Mouse (Mus musculus) urinary bladder, postnatal 36 days (tissue): ENCODE measurements around the gene Axdnd1.
A peak's percentile ranks its signal among the peaks of the same experiment; 100 is the strongest.
"Not testable (repeated sequence)": the region's sequence is repeated elsewhere in the genome, so short reads cannot be mapped to it uniquely, and the experiment has no call there.

Source experiments
- DNase-seq, 2 experiments: peaks; one replicate each; pipeline ENCODE4 v3.0.0; 2022; ENCODE audit warnings: low spot score in 2 of 2, mixed read lengths in 1 of 2

The Axdnd1 gene

DNA sequence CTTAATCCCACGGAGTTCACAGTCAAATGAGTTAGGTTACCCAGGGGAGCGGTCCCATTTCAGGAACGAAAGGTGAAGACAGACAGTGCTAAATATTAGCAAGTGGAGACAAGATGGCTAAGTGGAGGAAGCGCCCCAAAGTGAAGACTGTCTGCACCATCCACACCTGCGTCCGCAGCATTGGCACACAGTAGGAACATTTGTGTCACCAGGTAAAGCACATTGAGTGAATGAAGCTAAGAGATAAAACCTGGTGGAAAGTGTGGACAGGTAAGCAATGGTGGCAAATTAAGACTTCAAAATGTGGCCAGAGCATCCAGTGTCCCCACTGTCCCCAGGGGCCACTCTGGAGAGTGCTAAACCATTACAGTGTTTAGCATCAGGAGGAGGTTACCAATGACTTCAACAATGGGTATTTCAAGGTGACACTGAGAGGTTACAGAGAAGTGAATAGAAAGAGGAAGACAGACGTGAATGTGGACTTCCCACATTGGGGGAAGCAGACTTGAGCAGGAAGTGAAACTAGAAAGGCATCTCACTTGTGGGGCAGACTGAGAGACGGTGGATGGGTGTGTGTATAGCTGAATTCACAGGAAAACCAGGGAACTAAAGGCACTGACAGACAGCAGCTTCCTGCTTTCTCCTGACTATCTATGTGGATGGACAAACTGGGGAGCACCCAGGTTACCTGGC, 16.2 kb upstream of the Axdnd1 start:
- DNase-seq = no peak

DNA sequence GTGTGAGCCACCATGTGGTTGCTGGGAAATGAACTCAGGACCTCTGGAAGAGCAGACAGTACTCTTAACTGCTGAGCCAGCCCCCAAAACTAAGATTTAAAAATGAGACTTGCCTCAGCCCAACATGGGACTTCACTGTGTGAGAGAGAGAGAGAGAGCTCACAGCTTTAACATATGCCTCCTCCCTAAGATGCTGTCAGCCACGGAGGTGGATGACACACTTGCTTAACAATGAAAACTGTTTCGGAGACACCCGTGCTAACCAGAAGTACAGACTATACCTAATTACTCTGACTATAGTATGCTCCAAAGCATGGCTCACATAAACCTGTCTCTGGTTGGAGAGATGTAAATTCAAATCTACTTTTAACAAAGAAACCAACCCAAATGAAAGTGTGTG, 12.5 kb upstream of the Axdnd1 start:
- DNase-seq = no peak

DNA sequence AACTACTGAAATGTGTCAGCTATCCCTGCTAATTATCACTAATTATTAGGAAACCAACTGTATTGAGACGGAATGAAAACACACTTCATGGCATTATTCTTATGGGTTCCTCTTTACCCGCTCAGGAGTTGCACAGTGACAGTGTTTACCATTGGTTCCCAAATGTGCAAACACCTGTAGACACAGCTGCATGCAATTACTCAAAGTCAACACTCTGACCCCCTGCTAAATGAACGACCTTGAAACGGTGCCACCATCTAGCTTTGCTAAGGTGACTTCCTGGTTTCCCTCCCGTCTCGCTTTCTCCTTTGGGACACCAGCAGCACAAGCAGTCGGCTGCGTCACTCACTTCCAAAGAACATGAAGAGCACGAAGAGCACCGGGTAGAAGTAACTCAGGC, 11.5 kb upstream of the Axdnd1 start:
- no peak for DNase-seq

DNA sequence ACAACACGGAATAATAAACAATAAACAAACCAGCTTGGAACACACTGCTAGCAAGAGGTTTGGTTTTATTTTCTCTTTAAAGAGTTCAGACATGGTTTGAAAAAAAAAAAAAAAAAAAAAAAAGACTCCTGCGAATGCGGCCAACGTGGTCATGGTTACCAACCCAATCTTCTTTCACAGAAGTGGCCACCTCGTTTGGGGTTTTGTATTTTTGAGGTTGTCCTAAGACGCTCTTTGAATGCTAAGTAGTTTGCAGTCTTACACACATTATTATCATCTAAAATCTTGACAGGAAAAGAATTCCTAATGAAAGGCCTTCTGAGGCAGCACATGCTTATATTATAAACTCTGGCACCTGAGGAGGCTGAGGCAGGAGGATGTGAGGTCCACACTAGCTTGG, 7.5 kb upstream of the Axdnd1 start:
- no peak for DNase-seq

DNA sequence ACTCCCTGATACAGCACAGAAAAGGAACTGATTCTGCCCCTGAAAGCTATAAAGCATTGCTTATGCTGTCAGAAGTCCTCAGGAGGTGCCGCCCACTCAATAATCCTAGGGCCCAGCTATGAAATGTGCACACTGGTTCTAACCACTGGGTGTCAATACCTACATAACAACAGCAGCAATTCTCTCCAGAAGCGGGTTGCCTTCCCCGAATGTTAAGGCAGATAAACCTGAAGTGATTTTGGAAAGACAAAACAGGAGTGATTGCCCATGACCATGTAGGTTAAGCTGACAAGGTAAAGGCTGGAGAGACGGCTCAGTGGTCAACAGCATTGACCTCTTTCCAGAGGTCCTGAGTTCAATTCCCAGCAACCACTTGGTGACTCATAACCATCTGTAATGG, 4.8 kb upstream of the Axdnd1 start:
- no peak for DNase-seq

DNA sequence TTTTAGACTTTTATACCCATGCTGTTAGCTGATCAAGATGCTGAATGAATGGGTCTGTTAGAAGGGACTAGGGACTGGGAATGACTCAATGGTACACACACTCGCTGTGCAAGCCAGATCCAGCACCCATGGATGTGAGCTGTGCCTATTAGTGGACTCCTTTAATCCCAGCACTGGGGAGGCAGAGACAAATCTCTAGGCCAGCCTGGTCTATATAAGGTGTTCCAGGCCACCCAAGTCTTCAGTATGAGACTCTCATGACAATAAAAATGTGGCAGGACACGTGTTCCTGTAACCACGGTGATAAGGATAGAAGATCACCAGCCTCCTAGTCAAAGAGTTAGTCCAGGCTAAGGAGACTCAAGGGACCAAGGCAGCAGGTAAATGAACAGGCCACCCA, 3.1 kb upstream of the Axdnd1 start:
- no peak for DNase-seq

DNA sequence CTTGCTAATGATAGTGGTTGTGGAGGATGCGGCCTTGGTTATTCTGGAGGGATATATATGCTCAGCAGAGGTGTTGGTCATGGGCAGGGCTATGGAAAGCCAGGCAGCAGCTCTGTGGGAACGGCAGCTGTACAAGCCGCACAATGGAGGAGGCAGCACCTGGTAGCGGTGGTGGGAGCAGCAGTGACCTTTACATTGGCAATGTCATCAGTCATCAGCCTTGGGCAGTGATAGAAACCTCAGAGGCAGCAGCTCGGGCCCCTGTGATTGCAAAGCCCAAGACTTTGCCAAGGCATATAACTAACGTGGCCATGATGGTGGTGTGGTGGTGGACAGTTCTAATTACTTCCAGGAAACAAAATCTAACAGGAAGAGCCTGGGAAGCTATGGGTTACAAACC, 2.5 kb upstream of the Axdnd1 start:
- DNase-seq = no peak

DNA sequence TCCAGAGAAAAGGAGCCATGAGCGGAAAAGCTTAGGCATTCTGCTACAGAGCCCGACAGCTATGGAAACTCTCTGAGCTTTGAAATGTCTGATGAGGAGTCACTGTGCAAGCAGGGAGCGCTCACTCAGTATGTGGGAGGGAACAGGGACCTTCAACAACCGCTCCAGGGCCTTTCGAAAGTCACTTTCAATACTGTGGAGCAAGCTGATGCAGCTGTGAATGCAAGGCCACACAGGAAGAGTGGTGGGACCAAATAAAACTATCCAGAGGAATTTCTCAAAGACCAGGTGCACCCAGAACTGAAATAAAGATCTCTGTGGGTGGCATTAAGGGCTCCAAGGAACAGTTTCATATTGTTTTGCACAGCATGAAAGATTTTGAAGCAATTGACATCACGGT, 1.9 kb upstream of the Axdnd1 start:
- DNase-seq = no peak

DNA sequence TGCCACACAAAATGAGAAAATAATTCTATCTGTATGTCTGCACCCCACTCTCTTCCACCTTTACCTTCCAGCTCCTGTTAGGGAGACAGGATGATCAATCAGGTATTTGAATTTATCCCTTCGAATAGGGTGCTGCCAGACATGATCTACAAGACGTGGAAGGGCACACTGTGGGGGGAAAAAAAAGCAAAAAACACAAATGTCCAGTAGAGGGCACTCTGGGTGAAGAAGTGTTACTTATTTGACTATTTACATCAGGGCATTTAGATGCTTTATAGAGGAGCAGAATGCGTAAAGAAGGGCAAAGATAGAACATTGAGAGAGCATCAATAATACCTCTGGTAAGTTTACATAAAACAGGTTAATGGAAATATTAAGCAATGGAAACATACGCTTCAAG, 2.8 kb downstream of the Axdnd1 start:
- DNase-seq = peak in 1 of 2 experiments; percentile 7

DNA sequence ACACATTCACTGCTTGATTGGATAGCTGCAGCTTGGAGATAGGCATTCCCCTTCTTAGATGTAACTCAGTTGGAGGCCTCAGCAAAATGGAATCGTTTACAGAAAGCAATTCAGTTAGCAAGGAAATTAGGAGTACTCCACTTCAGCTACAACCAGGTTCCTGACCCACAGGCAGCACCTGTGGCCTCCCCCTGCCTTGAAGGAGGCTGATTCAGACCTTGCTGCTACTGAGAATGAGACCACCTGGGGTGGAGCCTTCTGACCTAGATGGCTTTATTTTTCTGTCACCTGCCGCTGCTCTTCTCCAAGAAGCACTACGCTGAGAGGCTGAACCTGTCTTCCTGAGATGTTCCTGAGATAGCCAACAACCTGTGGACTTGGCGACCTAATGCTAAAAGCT, 12.4 kb downstream of the Axdnd1 start:
- DNase-seq = no peak

DNA sequence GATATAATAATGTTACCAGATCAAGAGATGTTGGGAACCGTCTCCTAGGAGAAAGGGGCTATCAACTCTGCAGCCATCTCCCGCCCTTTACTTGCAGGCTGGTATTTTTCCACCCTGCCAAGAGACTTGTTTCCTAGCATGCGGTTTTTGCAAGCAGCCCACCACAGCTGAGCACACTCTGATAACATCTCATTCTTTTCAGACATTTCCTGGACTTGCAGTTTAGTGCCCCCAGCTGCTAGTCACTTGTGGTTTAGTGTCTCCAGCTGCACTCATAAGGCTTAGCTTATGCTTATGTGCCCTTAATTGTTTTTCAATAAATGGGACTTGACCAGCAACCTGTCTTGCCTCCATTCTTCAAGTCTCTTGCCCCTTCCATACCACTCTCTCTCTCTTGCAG, 13.0 kb downstream of the Axdnd1 start:
- DNase-seq = no peak

DNA sequence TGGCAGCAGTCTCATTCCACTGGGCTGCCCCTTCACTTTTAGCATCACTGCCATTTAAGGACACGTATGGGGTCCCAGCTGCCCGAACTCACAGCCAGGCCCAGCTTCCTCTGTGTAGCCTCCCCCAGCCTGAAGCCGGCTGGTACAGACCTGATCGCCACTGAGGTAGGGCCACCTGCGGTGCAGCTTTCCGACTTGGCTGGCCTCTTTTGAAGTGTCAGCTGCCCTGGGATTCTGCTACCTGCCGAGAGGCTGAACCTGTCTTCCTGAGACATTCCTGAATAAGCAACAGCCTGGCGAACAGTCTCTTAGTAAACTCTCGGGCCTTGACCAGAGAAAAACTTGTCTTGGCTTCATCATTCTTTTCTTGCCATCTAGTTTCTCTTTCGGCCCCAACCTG, 17.7 kb downstream of the Axdnd1 start:
- no peak for DNase-seq

DNA sequence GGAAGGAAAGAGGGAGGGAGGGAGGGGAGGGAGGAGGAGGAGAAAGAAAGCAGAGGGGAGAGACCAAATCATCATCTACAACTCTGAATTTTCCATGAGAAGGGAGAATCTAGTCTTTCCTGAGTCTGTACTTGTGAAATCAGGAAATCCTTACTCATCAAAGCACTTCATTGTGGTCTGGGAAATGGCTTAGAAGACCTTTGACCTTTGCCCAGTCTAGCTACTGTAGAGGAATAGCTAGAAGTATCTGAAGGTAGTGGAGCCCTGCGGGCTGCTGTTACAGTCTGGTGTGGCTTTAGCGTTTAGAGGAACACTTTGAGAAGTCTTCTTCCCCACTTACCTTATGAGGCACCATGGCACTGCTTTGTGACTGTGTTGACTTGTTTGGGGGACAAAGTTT, 18.5 kb downstream of the Axdnd1 start:
- no peak for DNase-seq

DNA sequence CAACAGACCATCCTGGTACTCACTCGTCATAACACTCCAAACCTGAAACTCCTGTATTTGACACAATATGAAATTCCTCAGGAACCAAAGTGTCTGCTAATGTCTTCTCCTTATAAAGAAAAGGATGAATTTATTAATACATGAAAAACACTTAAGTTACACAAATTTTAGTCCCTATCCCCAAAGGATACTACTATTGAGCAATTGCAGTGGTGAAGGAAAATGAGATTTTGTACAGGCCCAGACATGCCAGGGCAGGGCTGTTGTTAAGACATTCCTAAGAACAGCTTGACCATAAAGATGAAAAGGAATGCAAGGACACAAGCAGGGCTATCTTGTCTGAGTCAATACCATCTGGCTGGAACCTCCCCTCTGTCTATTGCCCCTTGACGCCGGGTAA, 20.8 kb downstream of the Axdnd1 start:
- not testable (repeated sequence) for DNase-seq

DNA sequence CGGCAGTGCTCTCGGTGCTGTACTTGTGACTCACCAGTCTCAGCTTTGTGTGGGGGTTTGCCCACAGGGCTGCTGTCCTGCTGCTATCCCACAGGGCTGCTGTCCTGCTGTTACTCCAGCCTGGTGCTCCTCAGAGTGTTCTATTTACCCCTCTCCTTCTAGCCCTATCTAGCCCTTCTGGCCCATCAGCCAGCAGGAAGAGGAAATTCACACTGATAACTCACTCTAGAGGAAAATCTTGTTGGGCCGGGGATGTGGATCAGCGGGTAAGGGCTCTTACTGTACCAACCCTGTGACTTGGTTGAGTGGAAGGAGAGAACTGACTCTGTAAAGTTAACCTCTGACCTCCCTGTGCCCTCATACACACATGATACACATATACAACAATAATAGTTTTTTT, 27.8 kb downstream of the Axdnd1 start:
- DNase-seq = no peak

DNA sequence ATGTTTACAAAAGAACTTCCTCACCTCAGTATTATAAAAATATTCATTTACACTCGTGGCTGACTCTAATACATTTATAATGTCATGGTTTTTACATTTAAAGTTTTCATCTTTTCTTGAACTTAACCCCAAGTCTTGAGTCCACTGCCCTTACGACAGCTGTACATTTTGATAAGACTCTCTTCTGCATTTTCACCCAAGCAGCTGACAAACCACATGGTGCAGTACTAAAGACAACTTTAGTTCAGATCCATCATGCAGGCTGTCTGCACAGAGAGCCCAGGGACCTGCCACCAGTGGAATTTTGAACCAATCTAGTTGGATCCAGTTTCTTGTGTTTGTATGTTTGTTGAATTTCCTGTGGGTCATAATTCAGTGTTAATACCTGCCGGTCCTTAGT, 34.1 kb downstream of the Axdnd1 start:
- no peak for DNase-seq

DNA sequence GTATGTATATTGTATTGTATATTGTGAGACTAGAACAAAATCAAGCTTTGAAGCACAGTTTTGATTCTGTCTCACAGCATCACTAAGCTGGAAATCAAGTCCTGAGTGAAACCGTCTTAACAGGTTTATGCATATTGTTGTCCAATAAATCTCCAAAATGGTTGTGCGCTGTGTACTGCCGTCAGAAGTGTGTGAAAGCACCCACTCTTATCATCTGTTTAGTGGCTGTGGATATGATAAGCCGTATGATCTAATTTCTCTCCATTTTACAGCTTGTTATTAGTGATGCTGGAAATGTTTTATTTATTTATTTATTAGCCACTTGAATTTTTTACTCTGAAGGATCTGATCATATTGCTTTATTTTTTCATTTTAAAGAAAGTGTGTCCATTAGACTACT, 34.7 kb downstream of the Axdnd1 start:
- DNase-seq = no peak

DNA sequence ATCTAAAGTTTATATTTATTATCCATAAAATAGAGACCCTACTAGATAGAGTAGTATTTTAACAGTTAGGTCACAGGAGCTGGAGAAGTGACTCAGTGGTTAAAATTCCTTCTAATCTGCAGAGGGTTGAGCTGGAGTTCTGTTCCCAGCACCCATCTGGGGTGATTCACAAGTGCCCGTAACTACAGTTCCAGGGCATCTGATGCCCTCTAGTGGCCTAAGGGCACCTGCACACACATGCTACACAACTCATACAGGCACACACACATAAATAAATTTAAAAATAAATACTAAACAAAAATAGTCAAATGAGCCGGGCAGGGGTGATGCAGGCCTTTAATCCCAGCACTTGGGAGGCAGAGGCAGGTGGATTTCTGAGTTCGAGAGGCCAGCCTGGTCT, 39.7 kb downstream of the Axdnd1 start:
- DNase-seq = no peak

DNA sequence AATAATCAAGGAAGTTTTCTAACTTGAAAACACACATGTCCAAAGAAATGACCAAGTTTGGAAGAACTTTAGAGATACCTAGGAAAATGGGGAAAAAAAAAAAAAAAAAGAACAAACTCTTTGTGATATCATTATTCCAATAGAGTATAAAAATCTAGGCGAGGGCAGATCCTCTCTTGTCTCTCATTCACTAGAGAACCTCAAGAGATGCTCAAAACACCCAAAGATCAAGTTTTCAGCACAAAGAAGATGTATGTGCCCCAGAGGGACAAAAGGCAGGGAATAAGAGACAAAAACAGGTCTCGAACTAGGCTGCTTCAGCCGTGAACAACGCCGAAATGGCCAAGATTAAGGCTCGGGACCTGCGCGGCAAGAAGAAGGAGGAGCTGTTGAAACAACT, 55.2 kb downstream of the Axdnd1 start, which contains the start of gene Gm2000:
TSS of gene Gm2000 (plus strand) at position 301 of the 400 bp plus-strand sequence.
- no peak for DNase-seq

DNA sequence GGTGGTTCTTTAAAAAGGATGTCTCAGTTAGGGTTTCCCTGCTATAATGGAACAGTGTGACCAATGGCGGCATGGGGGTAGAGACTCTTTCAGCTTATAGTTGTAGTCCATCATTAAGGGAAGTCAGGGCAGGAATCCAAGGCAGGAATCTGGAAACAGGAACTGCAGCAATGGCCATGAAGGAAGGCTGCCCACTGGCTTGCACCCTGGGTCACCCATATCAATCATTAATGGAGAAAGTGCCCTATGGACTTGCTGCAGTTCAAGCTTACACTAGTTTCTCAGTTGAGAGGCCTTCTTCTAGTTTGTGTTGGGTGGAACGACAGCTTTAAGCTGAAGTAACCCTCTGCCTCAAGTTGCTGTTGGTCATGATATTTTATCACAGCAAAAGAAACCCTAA, 68.5 kb downstream of the Axdnd1 start:
- no peak for DNase-seq

DNA sequence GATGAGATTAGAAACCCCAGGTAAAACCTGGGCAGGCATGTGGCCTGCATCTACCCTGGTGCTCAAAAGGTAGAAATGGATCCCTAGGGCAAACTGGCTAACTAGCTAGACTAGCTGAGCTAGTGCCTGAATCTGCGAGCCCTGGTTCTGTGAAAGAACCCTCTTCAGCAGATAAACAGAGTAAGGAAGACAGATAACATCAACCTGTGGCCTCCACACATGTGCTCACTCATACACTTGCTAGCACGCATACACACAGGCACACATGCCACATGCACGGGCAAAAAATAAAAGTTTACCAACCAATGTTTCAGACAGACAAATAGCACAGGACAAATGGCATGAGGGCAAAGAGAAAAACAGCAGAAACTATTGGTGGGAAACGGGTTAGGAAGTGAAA, 70.5 kb downstream of the Axdnd1 start:
- DNase-seq = no peak

DNA sequence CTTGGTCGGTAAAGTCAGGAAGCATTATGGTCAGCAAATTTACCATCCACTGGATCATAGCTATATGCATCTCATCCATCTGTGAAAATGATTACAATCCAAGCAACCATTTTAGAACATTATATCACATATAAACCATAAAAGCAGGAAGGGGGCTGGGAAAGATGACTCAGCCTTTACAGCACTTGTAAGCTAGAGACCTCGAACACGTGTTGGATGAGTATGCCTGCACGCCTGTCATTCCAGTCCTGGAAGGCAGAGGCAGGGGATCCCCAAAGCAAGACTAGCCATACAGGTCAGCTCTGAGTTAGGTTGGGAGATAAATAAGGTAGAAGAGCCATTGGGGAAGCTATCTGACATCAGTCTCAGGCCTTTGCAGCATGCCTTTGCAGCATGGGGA, 71.9 kb downstream of the Axdnd1 start:
- no peak for DNase-seq

DNA sequence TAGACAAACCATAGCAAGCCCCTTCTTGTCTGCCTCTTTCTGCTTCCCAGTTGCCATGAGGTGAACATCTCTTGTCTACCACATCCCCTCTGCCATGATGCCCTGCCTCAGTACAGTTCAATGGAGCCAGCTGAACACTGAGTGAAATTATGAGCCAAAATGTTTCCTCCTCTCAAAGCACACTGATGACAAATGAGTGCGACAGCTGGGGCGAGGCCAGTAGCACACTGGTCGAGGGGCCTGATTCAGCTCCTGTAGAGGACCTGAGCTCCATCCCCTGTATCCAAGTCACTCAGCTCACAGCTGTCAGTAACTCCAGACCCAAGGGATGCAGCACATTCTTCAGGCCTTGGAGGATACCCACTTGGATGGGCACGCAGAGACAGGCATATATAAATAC, 75.3 kb downstream of the Axdnd1 start:
- no peak for DNase-seq

DNA sequence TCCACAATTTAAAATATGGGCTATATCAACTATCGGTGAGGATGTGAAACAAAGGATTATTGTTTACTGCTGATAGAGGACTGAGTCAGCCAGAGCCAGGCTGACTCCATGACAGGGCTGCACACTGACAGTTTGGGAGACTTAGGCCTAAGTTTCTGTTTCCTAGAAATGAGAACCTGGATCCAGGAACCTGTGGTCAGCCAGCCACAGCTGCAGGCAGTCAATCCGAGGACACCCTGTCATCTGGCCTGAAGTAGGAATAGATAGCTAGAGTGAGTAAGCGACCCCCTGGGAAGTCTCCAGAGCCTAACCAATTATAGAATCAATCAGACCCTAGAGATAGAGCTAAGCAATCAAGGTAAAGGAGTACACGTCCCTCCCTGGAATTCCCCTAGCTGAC, 76.5 kb downstream of the Axdnd1 start:
- DNase-seq = no peak
